19 mouse cellular contexts compared by ENCODE assay signal in genomic region chr17:45515806-45516205, GRCm38 (mm10). TPM values are rescaled to one million over a fixed set of nuclear protein-coding genes. Genes with fewer than 3 reads are reported as not detected.
DNase-seq lines count a peak whose midpoint lies in the region; ATAC-seq lines count a peak whose summit lies in the region.
"Had no signal": no experiment of that assay in that cellular context is flagged by ENCODE, and none has a peak within 500 bp of the region (broad histone marks: within the 10 kb centered on the region; RNA-seq: fewer than 3 reads in every experiment).

No protein-coding gene starts in this region.

- H3K4me2 ChIP-seq in hindbrain, embryonic 11.5 days (replicated peaks; ENCODE audit: low read depth, low read length), result no peak overlapping the region
- H3K4me2 ChIP-seq: embryonic facial prominence, embryonic 12.5 days; embryonic facial prominence, embryonic 15.5 days; forebrain, embryonic 12.5 days; forebrain, embryonic 15.5 days; hindbrain, embryonic 14.5 days had no signal

- no peak overlapping the region for H3K4me3 ChIP-seq in hindbrain, embryonic 10.5 days
- no peak overlapping the region for H3K4me3 ChIP-seq in hindbrain, embryonic 11.5 days (ENCODE audit: low read depth, low read length)
- H3K4me3 ChIP-seq: embryonic facial prominence, embryonic 12.5 days; embryonic facial prominence, embryonic 15.5 days; forebrain, embryonic 12.5 days; forebrain, embryonic 15.5 days; heart, embryonic 10.5 days had no signal

- ATAC-seq in hindbrain, embryonic 11.5 days (ENCODE audit: low FRiP score), result no peak

- no peaks in the 10 kb centered on the region for H3K9me3 ChIP-seq in hindbrain, embryonic 10.5 days
- no peaks in the 10 kb centered on the region for H3K9me3 ChIP-seq in hindbrain, embryonic 11.5 days (ENCODE audit: control insufficient read depth, low read length)
- H3K9me3 ChIP-seq: embryonic facial prominence, embryonic 12.5 days; embryonic facial prominence, embryonic 15.5 days; forebrain, embryonic 12.5 days; forebrain, embryonic 15.5 days; heart, embryonic 10.5 days had no signal

- H3K27me3 ChIP-seq in hindbrain, embryonic 10.5 days (ENCODE audit: insufficient read depth, poor library complexity, severe bottlenecking), result no peaks in the 10 kb centered on the region
- H3K27me3 ChIP-seq in hindbrain, embryonic 11.5 days (ENCODE audit: control insufficient read depth, insufficient read depth, low read length), result no peaks in the 10 kb centered on the region
- H3K27me3 ChIP-seq: embryonic facial prominence, embryonic 12.5 days; embryonic facial prominence, embryonic 15.5 days; forebrain, embryonic 12.5 days; forebrain, embryonic 15.5 days had no signal

- H3K36me3 ChIP-seq in hindbrain, embryonic 10.5 days, result peaks cover 65% of the 10 kb centered on the region
- H3K36me3 ChIP-seq in hindbrain, embryonic 11.5 days (ENCODE audit: control insufficient read depth, insufficient read depth, low read length), result 0 out of 2 replicates have a peak, but pooled peaks cover 3% of the 10 kb centered on the region

- peak; percentile 46 for DNase-seq in cerebellum, adult 9-10 months
- DNase-seq in cerebellum, postnatal 36 days, result no peak
- no peak for DNase-seq in hindbrain, embryonic 10.5 days (ENCODE audit: low spot score)
- no peak for DNase-seq in hindbrain, embryonic 11.5 days (ENCODE audit: low spot score)
- peak; percentile 17 for DNase-seq in 3T3-L1 (ENCODE audit: low read depth, low spot score)
- peak; percentile 67 for DNase-seq in MN1 (ENCODE audit: low spot score)
- DNase-seq in kidney, postnatal 10 days, result no peak

- 90% methylated on average over 10 of the region's 10 CpGs for WGBS in hindbrain, embryonic 10.5 days
- 89% methylated on average over 10 of the region's 10 CpGs for WGBS in hindbrain, embryonic 11.5 days

- no peak overlapping the region for H3K9ac ChIP-seq in hindbrain, embryonic 11.5 days (ENCODE audit: low read depth, low read length)
- H3K9ac ChIP-seq: embryonic facial prominence, embryonic 12.5 days; embryonic facial prominence, embryonic 15.5 days; forebrain, embryonic 12.5 days; forebrain, embryonic 15.5 days; hindbrain, embryonic 14.5 days had no signal

- H3K4me1 ChIP-seq in hindbrain, embryonic 10.5 days (replicated peaks), result peaks cover 9% of the 10 kb centered on the region; the same call in 1 of the 2 replicates
- H3K4me1 ChIP-seq in hindbrain, embryonic 11.5 days (replicated peaks; ENCODE audit: control insufficient read depth, insufficient read depth, low read length), result no peaks in the 10 kb centered on the region
- H3K4me1 ChIP-seq: embryonic facial prominence, embryonic 12.5 days; embryonic facial prominence, embryonic 15.5 days; forebrain, embryonic 12.5 days; forebrain, embryonic 15.5 days had no signal

- H3K27ac ChIP-seq in hindbrain, embryonic 10.5 days, result peak overlapping the region; percentile 9; the same call in 1 of the 2 replicates
- no peak overlapping the region for H3K27ac ChIP-seq in hindbrain, embryonic 11.5 days (ENCODE audit: low read depth, low read length)
- H3K27ac ChIP-seq: embryonic facial prominence, embryonic 12.5 days; embryonic facial prominence, embryonic 15.5 days; forebrain, embryonic 12.5 days; forebrain, embryonic 15.5 days; heart, embryonic 10.5 days; hindbrain, embryonic 14.5 days; hindbrain, postnatal 0 days had no signal

RNA-seq across cellular contexts. Expression of gene Tcte1, which starts 7.4 kb away (rescaled TPM):
- 1.7 and 3.8 TPM in 2 replicates for polyA plus RNA-seq in hindbrain, embryonic 10.5 days (2016; fragmentation: Nextera tagmentation; extraction: Ambion mirVana)
- 2.0 and 2.5 TPM in 2 replicates for polyA plus RNA-seq in hindbrain, embryonic 11.5 days (2014; fragmentation: Nextera tagmentation; extraction: Ambion mirVana)
- polyA plus RNA-seq: adrenal gland, adult 2 months; C2C12; CD4-positive, CD25-positive, alpha-beta regulatory T cell, adult 4 months; heart, postnatal 0 days; inflammation-experienced regulatory T-cells, adult 6 months had no signal

RNA-seq across cellular contexts. Expression of gene Aars2, which starts 9.2 kb away (rescaled TPM):
- polyA plus RNA-seq in hindbrain, embryonic 10.5 days (2016; fragmentation: Nextera tagmentation; extraction: Ambion mirVana), result 27.7 and 35.0 TPM in 2 replicates
- 13.0 and 14.5 TPM in 2 replicates for polyA plus RNA-seq in hindbrain, embryonic 11.5 days (2014; fragmentation: Nextera tagmentation; extraction: Ambion mirVana)

RNA-seq across cellular contexts. Expression of gene Tmem151b, which starts 33.7 kb away (rescaled TPM):
- polyA plus RNA-seq in hindbrain, embryonic 10.5 days (2016; fragmentation: Nextera tagmentation; extraction: Ambion mirVana), result 7.2 and 10.6 TPM in 2 replicates
- polyA plus RNA-seq in hindbrain, embryonic 11.5 days (2014; fragmentation: Nextera tagmentation; extraction: Ambion mirVana), result 4.7 and 5.6 TPM in 2 replicates

RNA-seq across cellular contexts. Expression of gene Nfkbie, which starts 39.7 kb away (rescaled TPM):
- polyA plus RNA-seq in hindbrain, embryonic 10.5 days (2016; fragmentation: Nextera tagmentation; extraction: Ambion mirVana), result 8.3 and 9.7 TPM in 2 replicates
- polyA plus RNA-seq in hindbrain, embryonic 11.5 days (2014; fragmentation: Nextera tagmentation; extraction: Ambion mirVana), result 5.6 and 9.0 TPM in 2 replicates

RNA-seq across cellular contexts. Expression of gene Spats1, which starts 40.6 kb away (rescaled TPM):
- 0.31 and 0.36 TPM in 2 replicates for polyA plus RNA-seq in hindbrain, embryonic 10.5 days (2016; fragmentation: Nextera tagmentation; extraction: Ambion mirVana)
- 0.61 and 0.85 TPM in 2 replicates for polyA plus RNA-seq in hindbrain, embryonic 11.5 days (2014; fragmentation: Nextera tagmentation; extraction: Ambion mirVana)

Comparison
In these comparisons a context has a peak if more than half of its experiments do, and no peak if none do; other contexts are left out.
1. DNase-seq: peak in cerebellum, adult 9-10 months (single experiment), 3T3-L1 (single experiment) and MN1 (single experiment); none in cerebellum, postnatal 36 days (0 of 2), hindbrain, embryonic 10.5 days (single experiment), hindbrain, embryonic 11.5 days (single experiment) and kidney, postnatal 10 days (single experiment).